Mouse (Mus musculus) brain, adult 10 weeks (tissue): Measurements from ENCODE around the gene Zfp820. TPM values are rescaled to one million over a fixed set of nuclear protein-coding genes. Genes with fewer than 3 reads are reported as not detected.

Experiments used
- polyA plus RNA-seq: library from polyadenylated mRNA; stranded (reverse); fragments of 350-450 nt; fragmentation: Illumina TruSeq; extraction: RNeasy Lipid Tissue Mini Kit (QIAGEN cat#74804); gene quantifications from one replicate; pipeline ENCODE4 v1.2.3, GENCODE M21; 2015; ENCODE audit warnings: low read depth, low replicate concordance

Zfp820 gene
- polyA plus RNA-seq = 0.57 TPM

GRCm38 (mm10) chr17:21845545-21846321 lies at the start of gene Zfp820:
Gene Zfp820, minus strand, starts transcription at chr17:21845772.

Other genes starting within 250 kb of the Zfp820 start
- 18.1 TPM for gene Zfp983, start 195.1 kb downstream of the Zfp820 start, polyA plus RNA-seq
- gene Gm10226, start 153.9 kb downstream of the Zfp820 start, polyA plus RNA-seq = 5.0 TPM
- gene Zfp760, start 138.0 kb downstream of the Zfp820 start, polyA plus RNA-seq = 8.5 TPM
- gene Zfp229, start 115.0 kb downstream of the Zfp820 start, polyA plus RNA-seq = 2.7 TPM
- 6.5 TPM for gene Zfp995, start 64.2 kb upstream of the Zfp820 start, polyA plus RNA-seq
- 16.8 TPM for gene Zfp942, start 116.7 kb upstream of the Zfp820 start, polyA plus RNA-seq
- gene Zfp943, start 116.8 kb upstream of the Zfp820 start, polyA plus RNA-seq = 28.5 TPM